Mouse (Mus musculus) megakaryocyte progenitor cell, adult 5-6 weeks (primary cell): ENCODE data around the gene Elfn2. TPM values are rescaled to one million over a fixed set of nuclear protein-coding genes. Genes with fewer than 3 reads are reported as not detected.
A peak's percentile ranks its signal among the peaks of the same experiment; 100 is the strongest.

ENCODE experiments used
- ATAC-seq: replicated peaks from 2 replicates; pipeline ENCODE4 v1.8.0; 2016; ENCODE audit warnings: mild to moderate bottlenecking, moderate TSS enrichment, inconsistent platforms; ENCODE audit not compliant: poor library complexity
- total RNA-seq, 2 experiments: library from RNA; stranded (forward) in 1 of 2; stranded (reverse) in 1 of 2; fragments of 157-497, 149-512 nt in 1 of 2; fragments of 200-1000 nt in 1 of 2; gene quantifications; 2 replicates each; pipeline versions ENCODE4 v1.2.3 to v1.2.4; 2015 to 2017

Elfn2 gene
- total RNA-seq, 2 experiments from 2014 or later: 0.04 TPM; not detected in 1

DNA sequence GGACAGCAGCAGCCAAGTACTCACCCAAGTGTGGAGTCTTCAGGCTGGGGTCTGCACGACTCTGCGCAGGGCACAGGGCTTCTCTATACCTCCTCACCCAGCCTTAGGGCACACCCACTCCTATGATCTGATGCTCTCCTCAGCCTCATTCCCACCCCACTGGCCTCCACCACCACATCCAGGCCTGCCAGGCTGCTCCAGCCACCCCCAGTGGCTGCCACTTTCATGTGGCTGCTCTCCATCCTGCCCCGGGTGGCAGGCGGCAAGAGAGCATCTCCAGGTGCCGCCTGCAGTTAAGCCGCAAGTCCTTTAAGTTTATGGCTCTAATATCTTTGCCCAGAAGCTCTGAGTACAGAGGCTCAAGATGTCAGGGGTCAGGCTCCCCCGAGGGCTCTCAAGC lies 8.1 kb upstream of the Elfn2 start:
- no peak for ATAC-seq

DNA sequence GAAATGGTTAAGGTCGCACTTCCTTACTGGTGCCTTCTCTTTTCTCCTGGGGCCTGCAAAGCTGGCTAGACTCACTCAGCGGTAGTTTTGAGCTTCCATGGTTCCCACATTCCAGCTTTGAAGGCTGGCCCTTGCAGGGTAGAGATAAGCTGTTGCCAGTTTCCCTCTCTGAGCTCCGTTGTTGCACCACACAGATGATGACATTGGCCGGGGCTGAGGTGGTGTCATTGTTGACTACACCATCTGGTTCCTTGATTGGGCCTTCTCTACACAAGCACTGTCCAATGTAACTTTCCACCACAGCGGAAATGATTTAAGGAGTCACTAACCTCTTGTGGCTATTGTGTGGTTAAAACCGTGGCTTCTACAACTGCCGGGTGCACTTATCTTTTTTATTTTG lies 2.0 kb upstream of the Elfn2 start:
- peak; percentile 89 for ATAC-seq

DNA sequence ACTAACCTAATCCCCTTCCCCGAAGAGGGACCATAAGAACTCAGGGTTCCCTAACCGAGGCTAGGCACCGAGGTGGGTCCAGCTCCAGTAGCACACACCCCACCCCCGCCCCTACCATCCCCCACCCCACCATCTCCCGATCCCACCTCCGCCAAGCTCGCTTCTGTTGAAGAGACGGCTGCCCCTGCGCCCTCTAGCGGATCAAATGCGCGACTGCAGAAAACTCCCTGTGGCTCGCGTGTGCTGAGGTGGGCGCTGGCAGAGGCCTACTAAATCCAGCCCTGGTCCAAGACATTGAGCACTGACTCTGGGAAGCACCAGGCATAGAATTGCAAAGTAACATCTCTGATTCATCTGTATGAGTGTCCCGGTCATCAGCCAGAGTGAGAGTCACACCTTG lies 1.5 kb upstream of the Elfn2 start:
- ATAC-seq: peak; percentile 51

DNA sequence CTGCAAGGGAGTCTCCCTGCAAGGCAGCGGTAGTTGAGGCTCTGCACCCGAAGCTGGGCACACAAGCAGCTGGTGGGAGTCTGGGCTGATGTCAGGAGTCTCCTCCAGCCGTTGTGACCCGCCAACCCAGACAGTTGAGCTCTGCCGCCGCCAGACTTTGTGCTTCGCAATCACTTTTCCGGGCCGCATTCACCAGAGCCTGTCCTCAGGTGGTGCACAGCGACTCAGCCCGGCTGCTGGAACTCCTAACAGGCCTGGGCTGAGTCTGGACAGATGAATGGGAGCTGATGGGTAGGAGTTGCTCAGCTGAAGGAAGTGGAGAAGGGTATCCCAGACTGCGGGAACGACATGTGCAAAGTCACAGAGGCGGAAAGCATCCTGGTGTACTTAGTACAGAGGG lies 845 bp upstream of the Elfn2 start:
- no peak; the same call in 1 of the 2 replicates for ATAC-seq

DNA sequence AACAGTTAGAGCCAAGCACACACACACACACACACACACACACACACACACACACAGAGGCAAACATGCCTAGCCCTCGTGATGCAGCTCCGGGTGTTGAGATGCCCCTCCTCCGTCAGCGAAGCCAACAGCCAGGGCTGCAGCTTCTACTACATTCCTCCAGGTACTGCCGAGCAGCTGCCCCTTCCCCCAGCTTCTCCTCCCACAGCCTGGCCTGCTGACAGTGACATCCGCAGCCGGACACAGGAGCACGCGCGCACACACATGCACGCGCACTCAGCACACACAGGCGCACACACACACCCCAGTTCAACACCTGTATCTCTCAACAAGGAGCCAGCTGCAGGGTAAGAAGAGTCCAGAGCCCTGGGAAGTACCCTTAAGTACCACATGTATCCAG lies 1.6 kb downstream of the Elfn2 start:
- ATAC-seq: no peak

DNA sequence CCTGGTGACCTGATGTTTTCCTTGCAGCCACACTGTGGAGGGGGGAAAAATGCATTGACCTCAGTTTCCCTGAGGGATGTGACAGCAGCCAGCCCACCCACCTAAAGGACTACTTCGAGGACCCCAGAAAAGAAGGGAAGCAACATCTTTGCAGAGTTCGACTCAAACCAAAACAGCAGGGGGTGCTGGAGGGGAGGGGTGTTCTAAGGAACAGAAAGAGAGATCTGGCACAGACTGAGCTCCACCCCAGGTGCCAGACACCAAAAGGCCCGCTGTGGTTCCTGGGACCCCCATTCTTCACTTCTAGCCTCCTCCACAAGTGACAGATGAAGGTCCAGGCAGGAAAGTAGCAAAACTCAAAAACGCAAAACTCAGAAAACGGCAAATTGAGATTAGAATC lies 2.7 kb downstream of the Elfn2 start:
- ATAC-seq: no peak

DNA sequence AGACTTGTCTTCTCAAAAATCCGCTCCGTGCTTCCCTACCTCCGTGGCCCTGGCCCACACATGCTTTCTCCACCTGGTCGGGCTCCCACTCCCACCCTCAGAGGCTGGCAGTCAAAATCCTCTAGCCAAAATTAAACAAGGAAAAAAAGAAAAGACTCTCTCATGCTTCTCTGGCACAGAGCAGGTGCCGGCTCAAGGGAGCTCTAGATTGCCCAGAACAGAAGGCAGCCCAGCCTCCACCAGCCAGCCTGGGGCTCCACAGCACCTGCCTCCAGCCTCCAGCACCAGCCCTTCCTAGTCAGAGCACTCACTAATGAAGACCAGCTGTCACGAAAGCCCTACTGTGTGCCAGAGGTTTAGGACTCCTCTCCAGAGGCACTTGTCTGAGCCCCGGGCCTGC lies 4.8 kb downstream of the Elfn2 start:
- no peak for ATAC-seq

DNA sequence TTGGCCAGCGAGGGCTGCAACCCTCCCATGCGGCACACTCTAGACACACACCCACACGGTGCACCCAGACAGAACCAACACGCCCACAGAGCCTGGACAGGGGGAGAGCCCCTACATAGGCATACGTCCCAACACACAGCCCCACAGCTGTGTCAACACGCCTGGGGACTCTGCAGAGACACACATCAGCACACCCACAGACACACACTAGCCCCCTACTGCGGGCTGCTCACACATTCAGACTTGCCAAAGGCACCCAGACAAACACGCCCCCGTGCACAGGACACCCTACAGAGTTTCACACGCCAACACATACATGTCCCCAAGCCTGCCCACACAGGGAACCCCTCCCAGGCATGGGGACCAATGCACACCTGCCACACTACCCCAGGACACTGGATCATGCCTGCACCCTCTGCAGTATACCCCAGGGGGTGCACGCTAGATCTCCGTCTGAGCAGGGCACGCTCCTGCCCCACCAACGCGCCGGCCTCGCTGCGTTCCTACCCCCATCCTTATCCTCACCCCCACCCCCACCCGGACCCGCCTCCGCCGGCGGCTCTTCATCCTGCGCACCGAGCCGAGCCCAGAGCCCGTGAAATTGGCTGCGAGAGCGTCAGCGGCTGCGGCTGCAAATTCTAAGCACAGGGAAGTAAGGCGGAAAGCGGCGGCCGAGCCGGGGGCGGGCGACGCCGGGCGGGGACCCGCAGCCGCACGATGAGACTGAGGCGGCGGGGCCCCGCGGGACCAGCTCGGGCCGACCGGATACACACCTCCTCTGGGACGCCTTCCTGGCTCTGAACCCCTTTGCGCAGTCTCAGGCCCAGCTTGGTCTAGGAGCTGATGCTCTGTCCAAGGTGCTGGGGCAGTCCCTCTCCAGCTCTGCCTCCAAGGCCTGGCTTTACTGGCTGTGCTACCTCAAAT lies 6.0 kb downstream of the Elfn2 start:
- ATAC-seq: peak; percentile 48; the same call in 1 of the 2 replicates

DNA sequence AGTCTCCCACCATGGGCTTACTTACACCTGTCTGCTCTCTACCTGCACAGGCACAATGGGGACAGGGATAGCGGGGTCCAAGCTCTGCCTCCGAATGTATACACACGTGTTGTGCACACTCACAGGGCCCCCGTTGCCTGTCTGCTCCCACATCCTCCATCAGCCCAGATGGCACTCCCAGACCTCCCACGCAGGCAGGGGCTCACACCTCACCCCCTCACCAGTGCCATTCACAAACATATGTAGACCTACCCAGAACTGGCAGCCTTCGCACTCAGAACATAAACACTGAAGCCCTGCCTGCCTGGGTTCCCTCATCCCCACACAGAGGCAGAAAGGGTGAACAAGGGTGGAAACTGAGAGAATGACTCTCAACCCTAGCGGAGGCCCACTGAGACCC lies 6.6 kb downstream of the Elfn2 start:
- ATAC-seq: no peak

DNA sequence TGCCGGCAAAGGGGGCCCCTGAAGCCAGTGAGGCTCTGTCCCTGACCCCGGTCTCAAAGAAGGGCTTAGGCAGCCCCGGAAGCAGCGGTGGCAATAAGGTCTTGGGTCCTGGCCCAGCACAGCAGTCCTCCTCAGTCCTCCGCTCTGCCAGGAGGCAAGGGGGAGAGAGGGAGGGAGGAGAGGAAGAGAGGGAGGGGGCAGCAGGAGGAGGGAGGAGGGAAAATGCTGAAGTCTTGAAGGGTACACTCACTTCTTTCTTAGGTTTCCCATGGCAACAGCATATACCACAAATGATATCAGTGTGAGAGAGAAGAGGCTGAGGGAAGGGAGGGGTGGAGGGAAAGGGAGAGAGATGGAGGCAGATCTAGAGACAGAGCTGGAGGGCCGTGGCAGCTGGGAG lies 7.9 kb downstream of the Elfn2 start:
- ATAC-seq: no peak

DNA sequence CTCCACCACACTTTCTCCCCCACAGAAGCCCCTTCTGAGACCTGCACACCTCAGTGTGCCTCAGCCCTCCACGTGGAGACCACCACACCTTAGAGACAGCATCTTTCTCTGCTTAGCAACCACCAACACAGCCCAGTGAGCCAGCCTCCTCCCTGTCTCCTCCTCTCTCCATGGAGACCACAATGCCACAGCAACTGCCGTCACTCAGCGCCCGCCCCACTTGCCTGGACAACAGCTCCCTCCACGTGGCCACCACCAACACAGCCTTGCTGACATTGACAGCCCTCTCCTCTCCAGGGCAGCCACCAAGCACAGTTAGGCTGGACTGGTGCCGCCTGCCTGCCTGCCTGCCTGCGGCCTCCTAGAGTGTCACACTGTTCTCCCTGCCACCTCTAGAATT lies 8.8 kb downstream of the Elfn2 start:
- ATAC-seq: no peak

DNA sequence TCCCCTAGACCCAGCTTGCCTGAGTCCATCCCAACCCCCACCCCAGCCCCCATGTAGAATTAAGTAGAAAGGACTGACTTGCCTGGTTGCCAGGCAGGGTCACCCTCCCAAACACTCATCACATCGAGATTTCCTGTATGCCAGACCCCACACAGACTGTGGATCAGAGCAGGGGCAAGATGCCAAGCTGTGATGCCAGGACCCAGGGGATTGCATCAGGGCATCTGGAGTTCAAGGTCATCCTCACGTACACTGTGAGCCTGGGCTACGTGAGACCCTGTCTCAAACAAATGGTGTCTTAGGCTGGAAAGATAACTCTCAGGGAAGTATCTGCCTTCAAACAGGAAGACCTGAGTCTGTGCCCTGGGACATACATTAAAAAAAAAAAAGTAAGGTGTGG lies 11.9 kb downstream of the Elfn2 start:
- no peak for ATAC-seq

DNA sequence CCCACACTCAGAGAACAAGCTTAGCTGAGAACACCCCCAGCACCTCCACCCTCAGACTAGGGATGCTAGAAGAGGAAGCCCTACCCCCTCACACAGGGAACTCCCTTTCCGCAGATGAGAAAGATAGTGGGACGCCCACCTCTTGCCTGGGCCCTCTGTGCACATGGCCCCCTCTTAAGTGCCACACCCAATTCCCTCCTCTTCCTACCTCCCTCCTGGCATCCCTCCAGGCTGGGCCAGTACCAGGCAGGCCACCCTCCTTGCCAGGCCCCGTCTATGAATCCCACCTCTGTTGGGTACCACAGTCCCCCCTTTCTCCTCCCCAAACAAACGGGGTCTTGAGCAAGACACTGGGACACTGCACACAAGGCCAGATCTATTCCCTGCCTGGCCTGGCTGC lies 13.7 kb downstream of the Elfn2 start:
- no peak for ATAC-seq

DNA sequence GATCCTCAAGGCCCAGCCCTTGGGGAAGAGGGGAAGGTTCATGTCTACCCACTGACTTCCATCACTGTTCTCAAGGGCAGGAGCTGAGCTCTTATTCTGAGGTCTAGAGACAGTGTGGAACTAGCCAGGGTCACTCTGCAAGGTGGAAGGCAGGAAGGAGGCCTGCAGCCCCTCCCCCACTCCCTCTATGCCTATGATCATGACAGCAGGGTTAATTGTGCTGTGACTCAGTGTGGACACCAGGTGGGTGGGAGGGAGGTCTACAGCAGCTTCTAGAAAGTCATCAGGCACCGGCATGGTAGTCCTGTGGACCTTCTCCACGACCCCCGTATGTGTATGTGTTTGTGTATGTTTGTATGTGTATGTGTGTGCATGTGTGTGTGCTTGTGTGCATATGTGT lies 14.6 kb downstream of the Elfn2 start:
- no peak for ATAC-seq

DNA sequence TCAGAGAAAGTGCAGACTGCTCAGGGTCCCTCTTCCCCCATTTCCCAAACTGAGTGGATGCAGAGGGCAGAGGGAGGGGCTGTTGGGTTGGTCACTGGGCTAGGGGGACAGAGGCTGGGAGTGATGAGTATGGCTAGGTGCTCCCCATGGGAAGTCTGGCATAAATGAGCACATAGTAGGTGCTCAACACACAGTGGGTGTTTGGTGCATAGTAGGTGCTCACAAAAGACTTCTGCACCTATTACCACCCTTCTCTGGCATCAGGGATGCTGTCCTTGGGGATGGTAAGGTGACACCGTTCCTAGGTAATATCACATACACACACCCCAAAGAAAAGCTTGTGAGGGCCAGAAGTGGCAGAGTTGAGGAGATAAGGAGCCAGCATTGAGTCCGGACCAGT lies 18.2 kb downstream of the Elfn2 start:
- ATAC-seq: no peak

DNA sequence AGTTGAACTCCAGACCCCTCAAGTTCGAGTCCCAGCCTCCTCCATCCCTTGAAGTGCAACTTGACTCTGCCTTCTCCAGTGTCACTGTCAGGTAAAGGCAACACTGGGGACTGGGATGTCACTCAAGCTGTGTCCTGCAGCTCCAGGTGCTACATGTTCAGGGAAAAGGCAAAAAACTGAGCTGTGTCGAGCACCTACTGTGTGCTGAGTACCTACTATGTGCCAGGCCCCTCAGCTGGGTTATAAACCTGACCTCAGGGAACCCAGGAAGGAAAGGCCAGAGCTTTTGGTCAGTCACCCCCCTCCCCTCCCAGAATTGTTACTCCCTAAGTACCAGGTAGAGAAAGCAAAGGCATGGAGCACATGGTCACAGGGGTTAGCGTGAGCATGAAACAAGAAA lies 19.1 kb downstream of the Elfn2 start:
- ATAC-seq: no peak

DNA sequence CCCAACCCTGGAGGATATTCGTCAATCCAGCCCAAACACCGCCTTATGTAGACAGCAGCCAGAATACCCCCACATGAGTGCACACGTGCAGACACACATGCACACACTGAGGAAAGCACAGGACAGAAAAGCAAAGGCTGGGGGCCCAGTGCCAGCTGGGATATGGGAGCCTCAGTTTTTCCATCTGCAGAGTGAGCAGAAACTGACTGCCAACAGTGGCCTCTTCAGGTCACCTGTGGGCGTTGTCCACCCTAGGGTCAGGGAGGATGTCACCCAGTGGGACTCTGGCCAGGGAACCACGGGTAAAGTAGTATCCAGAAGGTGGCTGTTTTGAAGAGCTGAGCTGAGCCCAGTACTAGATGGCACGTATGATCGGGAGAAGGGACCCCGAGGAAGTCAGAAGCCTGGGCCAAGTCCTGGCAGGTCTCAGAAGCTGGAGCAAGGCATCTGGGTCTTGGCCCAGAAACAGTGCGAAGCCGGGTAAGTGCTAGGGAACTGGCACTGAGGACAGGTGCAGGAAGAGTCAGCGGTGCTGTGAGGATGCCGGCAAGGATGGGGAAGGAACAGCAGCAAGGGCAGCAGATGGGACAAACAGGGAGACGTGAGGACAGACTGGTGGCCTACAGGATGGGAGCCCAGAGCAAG lies 20.0 kb downstream of the Elfn2 start:
- ATAC-seq: no peak

DNA sequence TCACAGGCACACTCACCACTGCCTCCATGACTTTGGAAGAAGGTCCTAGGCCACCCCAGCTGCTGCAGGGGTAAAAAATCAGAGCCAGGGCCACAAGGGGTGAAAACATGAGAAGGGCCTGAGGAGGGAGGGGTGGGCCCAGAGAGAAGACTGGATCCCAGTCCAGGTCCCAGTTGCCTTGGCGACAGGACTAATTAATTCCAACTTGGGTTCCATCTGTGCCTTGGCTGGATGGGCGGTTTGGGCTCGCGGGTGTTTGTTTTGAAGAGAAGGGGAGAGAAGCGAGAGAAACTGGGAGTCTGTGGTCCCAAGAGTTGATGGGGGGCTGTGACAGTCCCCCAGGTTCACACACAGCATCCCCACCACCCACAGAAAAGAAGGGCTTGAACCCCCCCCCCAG lies 20.5 kb downstream of the Elfn2 start:
- no peak for ATAC-seq

DNA sequence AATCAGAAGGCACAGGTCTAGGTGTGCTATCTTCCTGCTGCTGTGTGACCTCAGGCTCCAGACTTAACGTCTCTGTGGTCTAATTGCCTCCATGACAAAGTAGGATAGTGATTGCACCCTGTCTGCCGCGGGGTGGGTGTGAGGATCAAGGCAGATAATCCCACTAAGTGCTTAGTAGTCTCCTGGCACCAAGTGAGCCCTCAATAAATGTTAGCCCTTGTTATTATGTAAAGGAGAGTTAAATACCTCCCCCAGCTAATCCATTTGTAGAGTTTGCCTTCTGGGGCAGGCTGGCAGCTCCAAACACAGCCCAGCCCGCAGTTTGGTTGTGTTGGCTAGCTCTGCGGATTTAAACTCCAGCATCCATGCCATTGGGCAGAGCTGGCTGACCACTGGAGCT lies 22.8 kb downstream of the Elfn2 start:
- no peak for ATAC-seq

DNA sequence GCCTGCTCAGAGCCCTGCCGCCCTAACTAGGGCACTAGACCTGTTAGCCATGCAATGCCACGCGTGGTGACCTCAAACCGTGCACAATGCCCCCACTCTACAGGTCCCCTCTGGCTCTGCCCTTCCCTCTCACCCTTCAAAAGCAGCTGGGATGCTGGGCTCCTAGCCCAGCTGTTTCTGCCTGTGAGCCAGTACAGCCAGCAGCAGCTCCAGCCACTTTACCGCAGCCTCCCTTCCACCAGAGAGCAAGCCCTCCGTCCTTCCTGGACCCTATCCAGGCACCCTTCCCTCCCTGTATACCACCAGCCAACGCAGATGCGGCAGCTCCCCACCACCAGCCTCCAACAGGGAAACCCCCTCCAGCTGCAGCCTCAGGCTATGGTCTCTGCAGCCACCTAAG lies 26.1 kb downstream of the Elfn2 start:
- no peak for ATAC-seq

DNA sequence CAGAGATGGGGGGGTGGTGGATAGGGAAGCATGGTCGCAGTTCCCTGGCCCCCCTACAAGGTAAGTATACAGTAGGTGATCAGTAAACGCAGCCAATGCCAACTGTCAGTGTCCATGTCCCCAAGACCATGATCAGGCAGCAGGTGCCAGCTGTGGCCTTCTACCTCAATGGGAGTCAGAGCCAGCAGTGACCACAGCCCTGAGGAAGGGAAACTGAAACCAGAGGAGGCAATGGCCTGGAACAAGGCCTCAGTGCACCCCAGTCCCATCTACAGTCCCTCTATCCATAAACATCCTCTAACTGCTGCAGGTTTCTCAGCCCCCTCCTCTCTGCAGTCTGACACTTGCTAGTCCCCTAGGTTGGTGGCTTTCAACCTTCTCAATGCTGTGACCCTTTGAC lies 27.9 kb downstream of the Elfn2 start:
- peak; percentile 50; the same call in 1 of the 2 replicates for ATAC-seq

DNA sequence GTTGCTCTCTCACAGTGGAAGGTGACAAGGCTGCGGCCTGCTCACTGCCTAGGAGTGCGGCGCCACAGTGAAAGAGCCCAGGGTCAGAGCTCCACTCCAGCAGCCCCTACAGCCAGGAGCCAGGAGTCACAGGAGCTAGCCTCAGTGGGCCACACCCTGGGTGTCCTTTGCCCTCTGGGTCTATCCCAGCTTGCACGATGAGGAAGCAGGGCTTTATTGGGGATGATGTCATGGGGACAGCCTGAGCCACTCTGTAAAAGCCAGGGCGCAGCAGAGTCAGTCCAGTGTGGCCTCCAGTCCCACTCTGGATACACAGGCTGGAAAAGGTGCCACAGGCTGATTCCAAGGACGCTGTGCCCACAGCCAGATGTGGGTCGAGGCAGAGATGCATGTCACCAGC lies 31.7 kb downstream of the Elfn2 start:
- no peak for ATAC-seq

DNA sequence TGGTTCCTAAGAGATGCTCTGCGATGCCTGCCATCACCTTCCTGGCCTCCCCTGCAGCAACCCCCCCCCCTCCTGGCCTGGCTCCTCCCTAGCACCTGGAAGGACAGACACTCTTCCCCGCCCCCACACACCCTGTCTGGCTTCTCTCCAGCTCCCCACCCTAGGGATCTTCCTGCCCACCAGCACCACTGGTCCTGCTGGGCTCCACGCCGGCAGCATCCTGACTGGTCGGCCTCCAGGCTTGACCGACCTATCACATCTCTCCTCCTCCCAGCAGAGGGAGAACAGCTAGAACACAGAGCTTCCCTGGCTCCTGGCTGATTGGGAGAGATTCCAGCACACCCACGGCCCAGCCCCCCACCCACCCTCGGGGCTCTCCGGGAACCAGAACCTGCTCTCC lies 34.5 kb downstream of the Elfn2 start:
- ATAC-seq: no peak
